Mouse (Mus musculus): ENCODE data around the gene Armcx5. TPM values are rescaled to one million over a fixed set of nuclear protein-coding genes. Genes with fewer than 3 reads are reported as not detected.

Gene Armcx5
- polyA plus RNA-seq (2012; rRNA removed) = 0.41 and 0.49 TPM in 2 replicates

GRCm38 (mm10) chrX:135742304-135743055, at the start of gene Armcx5, which contains the start of gene Gprasp1:
TSS of gene Armcx5 (plus strand) at chrX:135742733.
TSS of gene Gprasp1 (plus strand) at chrX:135742733.

DNA sequence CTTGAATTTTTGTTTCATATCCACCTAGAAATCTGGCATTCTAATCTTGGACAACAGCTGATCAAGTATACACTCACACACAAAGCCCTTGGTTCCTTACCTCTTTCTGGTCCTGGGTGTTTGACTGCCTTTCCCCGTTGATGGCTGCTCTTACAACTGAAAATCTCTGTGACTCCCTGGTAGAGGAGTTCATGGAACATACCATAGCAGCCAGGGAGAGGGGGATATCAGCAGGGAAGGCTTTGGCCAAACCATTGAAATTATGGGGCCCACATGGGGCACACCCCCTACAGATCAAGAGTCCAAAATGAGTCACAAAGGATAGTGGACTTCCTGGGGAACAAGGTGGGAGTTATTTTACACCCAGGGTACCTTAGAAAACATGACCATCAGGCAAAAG, 48.9 kb upstream of the Armcx5 start, which contains the start of gene Tcp11x2:
TSS of gene Tcp11x2 (minus strand) at position 158 of the 400 bp plus-strand sequence.

GRCm38 (mm10) chrX:135725161-135725560, 17.4 kb upstream of the Armcx5 start, which contains the start of gene Tmsb15a:
TSS of gene Tmsb15a (minus strand) at chrX:135725261.

Other genes with a start within 250 kb of the Armcx5 start
- gene AV320801, start 248.1 kb upstream of the Armcx5 start, polyA plus RNA-seq (2012; rRNA removed) = not detected in 2 replicates
- 0.34 and 0.45 TPM in 2 replicates for gene Nxf7, start 144.0 kb upstream of the Armcx5 start, polyA plus RNA-seq (2012; rRNA removed)
- gene Prame, start 115.0 kb upstream of the Armcx5 start, polyA plus RNA-seq (2012; rRNA removed) = not detected in 2 replicates
- not detected in 2 replicates for gene Tcp11x2, start 48.9 kb upstream of the Armcx5 start, polyA plus RNA-seq (2012; rRNA removed)
- gene Tmsb15a, start 17.5 kb upstream of the Armcx5 start, polyA plus RNA-seq (2012; rRNA removed) = not detected in 2 replicates
- 7.2 and 10.2 TPM in 2 replicates for gene Gprasp1, start within 50 bp of the Armcx5 start, polyA plus RNA-seq (2012; rRNA removed)
- 1.1 and 1.3 TPM in 2 replicates for gene Bhlhb9, start 54.9 kb downstream of the Armcx5 start, polyA plus RNA-seq (2012; rRNA removed)
- 1.0 and 1.1 TPM in 2 replicates for gene Gprasp2, start 96.3 kb downstream of the Armcx5 start, polyA plus RNA-seq (2012; rRNA removed)

Measured in colon, adult 2 months (tissue).